ENCODE assay signal across 16 mouse cellular contexts in the genomic region with DNA sequence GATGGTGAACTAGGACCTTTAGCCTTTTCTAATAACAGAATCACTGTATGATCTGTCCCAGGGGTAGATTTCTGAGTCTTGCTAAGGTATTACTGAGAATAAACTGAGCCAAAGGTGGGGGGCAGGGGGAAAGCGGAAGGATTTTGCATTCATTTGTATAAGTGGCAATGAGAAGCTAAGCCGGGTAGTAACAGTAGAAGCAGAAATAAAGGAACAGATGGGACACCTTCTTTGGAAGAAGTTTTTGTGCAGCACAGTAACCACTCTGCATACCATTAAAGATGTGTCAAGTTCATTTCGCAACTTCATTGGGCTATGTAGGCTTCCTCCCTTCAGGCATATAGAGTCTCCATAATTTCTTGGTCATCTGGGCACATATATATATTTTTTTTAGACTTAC.
"Had no signal": no experiment of that assay in that cellular context is flagged by ENCODE, and none has a peak within 500 bp of the region (broad histone marks: within the 10 kb centered on the region; RNA-seq: fewer than 3 reads in every experiment).

No protein-coding gene starts in this region.

- H3K4me3 ChIP-seq: limb, embryonic 12.5 days; limb, embryonic 15.5 days; midbrain, embryonic 12.5 days; midbrain, embryonic 15.5 days; neural tube, embryonic 12.5 days; neural tube, embryonic 15.5 days had no signal

- H3K36me3 ChIP-seq: limb, embryonic 12.5 days; limb, embryonic 15.5 days; midbrain, embryonic 12.5 days; midbrain, embryonic 15.5 days; neural tube, embryonic 12.5 days; neural tube, embryonic 15.5 days had no signal

- DNase-seq: kidney, adult 2 months; kidney, postnatal 25 days; layer of hippocampus, postnatal 36 days; left cerebral cortex, postnatal 4 days; liver, postnatal 0 days; lung, embryonic 14.5 days; thymus, postnatal 25 days had no signal

- H3K4me1 ChIP-seq: limb, embryonic 12.5 days; limb, embryonic 15.5 days; midbrain, embryonic 12.5 days; midbrain, embryonic 15.5 days; neural tube, embryonic 12.5 days; neural tube, embryonic 15.5 days had no signal

- H3K27me3 ChIP-seq: limb, embryonic 12.5 days; limb, embryonic 15.5 days; midbrain, embryonic 12.5 days; midbrain, embryonic 15.5 days; neural tube, embryonic 12.5 days; neural tube, embryonic 15.5 days had no signal

- H3K27ac ChIP-seq: kidney, postnatal 0 days; limb, embryonic 12.5 days; limb, embryonic 15.5 days; liver, embryonic 14.5 days; macrophage; midbrain, embryonic 12.5 days; midbrain, embryonic 15.5 days; neural tube, embryonic 12.5 days; neural tube, embryonic 15.5 days had no signal
